Mouse (Mus musculus) cerebellum, postnatal 14 days (tissue): ENCODE measurements at regions not wholly inside any gene's neighbourhood (a gene's known extent, or its start where the extent isn't known, plus 50 kb on each side); places are given as distances from the start of the nearest gene placed in this dataset.

Experiments
- DNase-seq, 2 experiments: peaks; one replicate each; pipeline ENCODE4 v3.0.0; 2021; ENCODE audit warnings: mixed read lengths in 2 of 2

DNA sequence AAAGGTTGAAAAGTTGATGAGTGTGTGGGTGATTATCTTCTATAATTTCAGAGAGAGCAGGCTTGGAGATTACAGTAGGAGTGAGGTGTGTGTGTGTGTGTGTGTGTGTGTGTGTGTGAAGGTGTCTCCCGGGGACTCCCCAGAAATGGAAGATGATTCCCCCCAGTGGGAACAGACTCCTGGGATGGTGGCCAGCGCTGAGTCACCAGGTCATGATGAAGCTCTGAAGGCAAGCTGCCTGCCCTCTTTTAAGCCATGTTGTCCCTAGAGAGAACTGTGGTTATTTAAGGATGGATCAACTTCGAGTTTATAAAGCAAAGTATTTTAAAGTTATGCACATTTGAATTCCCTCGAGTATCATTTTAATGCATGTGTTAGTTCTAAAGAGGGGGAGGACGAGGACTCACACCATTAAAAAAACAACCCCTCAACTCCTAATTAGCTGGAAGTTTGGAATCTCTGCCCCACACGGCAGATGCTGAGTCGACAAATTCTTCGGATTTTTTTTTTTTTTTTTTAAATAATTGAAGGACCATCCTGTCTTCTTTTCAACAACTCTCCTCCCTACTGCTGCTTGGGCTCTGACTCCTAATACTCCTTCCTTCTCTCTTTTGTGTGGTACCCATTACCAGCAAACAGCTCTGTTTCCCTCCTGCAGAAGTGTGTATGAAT lies 186.6 kb downstream of the Ly86 start:
- DNase-seq = no peak

DNA sequence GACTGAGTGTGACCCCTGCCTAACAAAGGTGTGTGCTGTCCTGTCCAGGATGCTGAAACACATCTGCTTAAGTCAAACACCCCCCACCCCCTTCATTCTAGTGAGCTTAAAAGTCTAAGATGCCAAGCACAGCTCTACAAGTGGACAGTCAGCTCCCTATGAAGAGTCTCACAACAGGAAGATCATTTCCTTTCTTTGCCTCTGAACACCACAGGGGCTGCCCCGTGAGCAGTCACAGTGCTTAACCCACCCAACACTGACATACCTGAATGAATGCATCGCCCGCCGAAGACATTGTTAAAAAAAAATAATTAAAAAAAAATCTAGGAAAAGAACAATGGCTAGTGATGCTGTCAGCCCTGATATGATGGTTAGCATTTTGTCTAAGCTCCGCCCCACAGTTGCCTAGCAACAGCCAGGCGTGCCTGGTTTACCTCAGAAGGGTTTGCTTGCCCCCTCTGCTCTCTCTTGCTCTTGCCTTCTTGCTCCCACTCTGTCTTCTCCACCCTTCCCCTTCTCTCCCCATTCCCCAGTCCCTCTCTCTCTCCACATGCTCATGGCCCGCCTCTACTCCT lies 187.7 kb downstream of the Ly86 start:
- DNase-seq = no peak

- no peak for DNase-seq
These were observed 188.8 kb downstream of the Ly86 start for GRCm38 (mm10) chr13:37533851-37534250.

- DNase-seq = no peak
These were observed 192.3 kb downstream of the Ly86 start for GRCm38 (mm10) chr13:37537330-37537729.

DNA sequence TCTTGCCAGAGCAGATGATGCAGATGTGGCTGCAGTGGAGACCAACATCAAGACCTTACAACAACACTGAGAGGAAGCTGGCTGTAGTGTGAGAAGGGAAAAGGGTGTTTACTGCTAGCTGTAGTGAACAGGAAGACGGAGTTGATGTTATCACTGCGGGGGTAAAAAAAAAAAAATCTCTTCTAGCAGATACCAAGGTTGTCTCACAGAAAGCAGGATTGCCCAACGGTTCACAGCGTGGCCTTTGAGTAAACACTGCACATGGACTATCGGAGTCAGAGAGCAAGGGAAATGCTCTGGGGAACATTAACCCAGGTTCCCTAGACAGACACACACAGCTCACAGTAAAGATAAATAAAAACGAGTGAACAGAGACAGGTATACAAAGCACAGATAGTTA lies 192.8 kb downstream of the Ly86 start:
- DNase-seq = no peak

DNA sequence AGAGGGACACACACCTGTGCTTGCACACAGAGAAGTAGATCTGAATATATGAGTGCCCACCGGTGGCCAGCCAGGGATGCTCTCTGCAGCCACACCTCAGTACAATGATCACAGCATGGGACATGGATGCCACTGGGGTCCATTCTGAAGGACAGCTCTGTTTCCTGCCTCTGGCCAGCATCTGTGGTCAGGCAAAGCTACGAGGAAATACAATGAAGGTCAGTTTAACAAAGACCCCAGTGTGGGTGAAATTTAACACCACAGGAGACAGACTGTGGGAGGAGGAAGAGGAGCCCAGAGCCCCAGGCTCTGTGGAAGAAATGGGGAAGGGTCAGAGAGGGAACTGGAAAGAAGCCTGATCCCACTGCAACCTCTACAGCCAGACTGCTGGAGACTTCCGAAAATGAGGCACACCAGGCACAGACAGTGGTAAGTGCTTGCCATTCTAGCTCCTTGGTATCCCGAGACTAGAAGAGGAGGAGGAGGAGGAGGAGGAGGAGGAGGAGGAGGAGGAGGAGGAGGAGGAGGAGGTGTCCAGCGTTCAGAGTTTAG lies 196.0 kb downstream of the Ly86 start:
- no peak for DNase-seq

DNA sequence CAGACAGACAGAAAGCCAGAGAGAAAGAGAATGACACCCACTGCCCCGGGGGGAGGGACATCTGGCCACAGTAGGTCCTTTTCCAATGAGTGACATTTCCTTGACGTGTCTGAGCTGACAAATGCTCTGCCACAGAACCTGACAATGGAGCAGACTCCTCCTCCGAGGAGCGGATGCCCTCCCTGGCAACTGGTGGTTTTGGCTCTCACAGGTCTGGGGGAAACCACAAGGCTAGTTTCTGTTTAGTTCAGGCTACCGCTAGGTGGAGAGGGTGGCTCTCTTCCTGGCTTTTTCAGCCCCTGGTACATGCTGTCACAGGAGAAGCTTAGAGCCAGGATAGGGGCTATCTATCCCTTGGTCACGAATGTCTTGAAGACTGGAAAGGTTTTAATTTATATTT lies 196.7 kb downstream of the Ly86 start:
- DNase-seq = peak; percentile 17 to 46

DNA sequence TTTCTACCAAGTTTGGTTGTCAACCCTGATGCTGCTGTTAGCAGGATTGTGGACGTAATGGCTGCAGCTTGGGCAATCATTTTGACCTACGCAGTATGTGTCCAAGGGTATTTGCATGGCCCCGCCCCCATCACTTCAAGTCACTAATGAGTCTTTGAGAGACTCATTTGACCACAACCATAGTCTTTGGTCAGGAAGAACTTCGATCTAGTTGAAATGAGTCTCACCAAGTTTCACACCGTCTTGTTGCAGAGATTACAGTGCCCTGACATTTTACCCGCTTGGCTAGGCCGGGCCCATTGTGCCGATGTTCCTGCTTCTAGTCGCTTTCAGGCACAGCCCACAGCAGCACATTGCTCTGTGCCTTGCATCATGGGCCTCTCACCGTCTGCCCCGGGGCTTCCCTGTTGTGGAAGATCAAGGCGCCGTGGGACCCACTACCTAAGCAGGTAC lies 197.8 kb downstream of the Ly86 start:
- DNase-seq = no peak

DNA sequence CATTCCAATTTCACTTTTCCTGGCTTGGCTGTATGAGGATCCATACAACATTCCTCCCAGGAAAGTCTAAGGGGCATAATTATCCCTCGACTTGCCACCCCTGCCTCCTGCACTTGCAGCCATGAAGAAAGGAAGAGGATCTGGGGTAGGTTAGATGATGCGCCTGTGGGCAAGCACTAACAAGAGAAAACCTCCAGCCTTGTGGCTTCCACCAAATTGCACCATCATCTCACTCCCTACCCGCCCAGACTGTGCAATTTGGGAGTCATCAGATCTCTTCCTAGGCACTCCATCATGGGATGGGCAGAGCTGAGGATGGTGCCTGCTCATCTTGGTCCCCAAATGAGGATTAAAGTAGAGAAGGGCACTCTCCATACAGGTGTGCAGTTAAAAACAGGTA lies 198.8 kb downstream of the Ly86 start:
- DNase-seq = no peak

- DNase-seq = no peak
These were observed 199.7 kb downstream of the Ly86 start for GRCm38 (mm10) chr13:37544696-37545095.

DNA sequence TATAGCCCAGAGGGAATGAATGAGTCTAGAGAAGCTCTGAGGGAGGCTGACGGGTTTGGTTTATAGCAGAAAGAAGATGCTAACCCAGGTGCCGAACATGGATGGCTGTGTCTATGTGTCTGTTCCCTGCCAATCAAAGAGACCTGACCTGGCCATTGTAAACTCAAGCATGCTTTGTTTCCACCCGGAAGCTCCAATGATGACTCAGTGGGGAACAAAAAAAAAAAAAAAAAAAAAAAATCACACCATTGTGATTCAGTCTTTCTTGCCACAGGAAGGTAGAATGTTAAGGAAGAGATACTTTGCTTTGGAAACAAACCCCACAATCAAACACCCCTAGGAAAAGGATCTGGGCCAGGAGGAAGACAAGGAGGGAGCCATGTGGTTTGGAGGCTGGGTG lies 201.5 kb downstream of the Ly86 start:
- DNase-seq = no peak

GRCm38 (mm10) chr13:37550584-37550983 lies 205.6 kb downstream of the Ly86 start:
- DNase-seq = no peak

GRCm38 (mm10) chr13:37553392-37553791 lies 208.4 kb downstream of the Ly86 start:
- no peak for DNase-seq

DNA sequence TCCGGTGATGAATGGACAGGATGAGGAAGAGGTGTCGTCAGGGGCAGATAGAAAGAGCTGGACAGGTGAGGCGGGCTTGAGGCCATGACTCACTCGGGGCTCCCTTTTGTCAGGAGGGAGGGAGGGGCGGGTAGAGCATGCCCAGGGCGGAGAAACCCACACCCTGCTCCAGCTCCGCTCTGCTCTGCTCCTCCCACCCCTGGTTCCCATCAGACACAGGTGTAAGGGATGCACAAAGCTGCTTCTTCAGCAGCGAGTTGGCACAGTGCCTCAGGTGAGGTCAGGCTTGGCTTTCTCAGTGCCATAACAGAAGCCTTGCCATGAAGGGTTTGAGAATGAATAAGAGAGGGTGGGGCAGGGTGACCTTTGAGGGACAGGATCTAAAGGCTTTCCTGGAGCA lies 212.2 kb downstream of the Ly86 start:
- DNase-seq = peak; percentile 38 to 72

GRCm38 (mm10) chr13:37557766-37558165 lies 212.8 kb downstream of the Ly86 start:
- DNase-seq = no peak

- no peak for DNase-seq
These were observed 214.0 kb downstream of the Ly86 start for GRCm38 (mm10) chr13:37559056-37559455.

- DNase-seq = no peak
These were observed 214.8 kb downstream of the Ly86 start for GRCm38 (mm10) chr13:37559706-37560313.

DNA sequence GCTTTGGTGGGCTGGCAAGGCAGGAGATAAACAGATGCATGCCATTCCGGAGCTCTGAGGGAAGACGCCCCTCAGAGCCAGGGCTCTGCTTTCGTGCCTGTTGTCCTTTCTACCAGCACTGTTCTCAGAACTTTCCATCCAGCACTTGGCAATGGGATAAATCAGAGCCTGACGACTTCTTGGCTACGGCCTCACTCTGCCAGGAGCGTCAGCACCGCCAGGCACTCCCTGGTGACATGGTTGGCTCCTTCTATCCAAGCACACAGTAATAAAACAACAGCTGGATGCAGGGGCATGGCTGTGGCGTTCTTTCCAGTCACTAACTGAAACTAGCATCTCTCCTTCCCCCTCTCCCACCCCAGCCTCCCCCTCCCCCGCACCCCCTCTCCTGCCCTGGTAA lies 215.4 kb downstream of the Ly86 start:
- DNase-seq = no peak

DNA sequence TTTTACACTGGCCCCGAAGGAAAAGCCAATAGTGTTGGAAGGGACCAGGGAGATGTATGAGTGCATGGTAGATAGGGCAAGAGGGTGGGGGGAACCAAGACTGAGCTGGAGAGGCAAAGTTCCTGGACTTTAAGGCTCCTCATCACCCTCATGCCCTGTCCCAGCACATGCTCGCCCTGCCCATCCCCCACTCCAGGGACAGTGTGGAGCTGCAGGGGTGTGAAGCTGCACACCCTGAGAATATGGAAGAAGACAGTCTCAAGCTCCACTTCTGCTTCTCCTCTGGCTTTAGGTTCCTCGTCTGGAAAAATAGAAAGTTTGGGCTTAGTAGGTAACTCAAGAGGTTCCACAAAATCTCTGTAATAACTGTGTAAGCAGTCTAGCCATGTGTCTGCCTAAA lies 215.8 kb downstream of the Ly86 start:
- DNase-seq = no peak

- DNase-seq = no peak
These were observed 216.4 kb downstream of the Ly86 start for GRCm38 (mm10) chr13:37561437-37561836.

GRCm38 (mm10) chr13:37562141-37562540 lies 216.1 kb upstream of the Rreb1 start:
- no peak for DNase-seq

- no peak for DNase-seq
These were observed 215.5 kb upstream of the Rreb1 start for GRCm38 (mm10) chr13:37562652-37563051.

DNA sequence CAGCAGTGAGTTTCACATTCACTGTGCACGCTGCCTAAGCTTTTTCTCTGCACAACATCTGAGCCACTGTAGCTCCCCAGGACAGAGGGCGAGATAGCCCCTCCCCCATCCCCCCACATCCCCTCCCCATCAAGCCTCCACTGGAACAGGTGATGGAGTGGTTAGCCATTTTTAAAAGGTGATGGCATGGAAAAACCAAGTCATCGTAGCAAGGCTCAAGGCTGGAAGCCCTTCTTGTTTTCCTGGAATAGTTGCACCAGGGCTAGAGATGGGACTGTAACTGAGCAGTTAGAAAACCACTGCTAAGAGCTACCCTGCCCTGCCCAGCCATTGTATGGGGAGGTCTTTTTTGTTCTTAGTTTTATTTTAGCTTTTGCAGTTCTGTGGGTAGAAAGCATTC lies 209.1 kb upstream of the Rreb1 start:
- no peak for DNase-seq

DNA sequence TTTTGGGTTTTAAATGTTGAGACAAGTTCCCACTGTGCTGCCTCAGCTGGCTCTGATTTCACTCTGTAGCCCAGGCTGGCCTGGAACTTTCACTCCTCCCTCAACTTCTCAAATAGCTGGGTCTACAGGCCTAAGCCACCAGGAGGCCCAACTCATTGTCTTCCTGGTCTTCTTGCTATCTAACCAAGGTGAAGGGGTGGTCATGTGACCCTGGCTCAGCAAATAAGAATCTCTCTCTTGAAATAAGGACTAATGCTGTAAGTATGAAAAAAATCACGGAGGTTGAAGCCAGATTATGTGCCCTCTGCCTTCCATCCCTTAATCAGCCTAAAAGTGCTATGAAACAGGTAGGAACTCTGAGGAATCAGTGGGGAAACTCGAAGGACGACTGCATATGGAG lies 208.7 kb upstream of the Rreb1 start:
- no peak for DNase-seq
